Comparison of ENCODE assay signal across 17 mouse cellular contexts in genomic region chr19:25433169-25433690, GRCm38 (mm10).
DNase-seq lines count a peak whose midpoint lies in the region; ATAC-seq and TF ChIP-seq lines count a peak whose summit lies in the region.
"Had no signal": no experiment of that assay in that cellular context is flagged by ENCODE, and none has a peak within 500 bp of the region (broad histone marks: within the 10 kb centered on the region; RNA-seq: fewer than 3 reads in every experiment).

No protein-coding gene starts in this region.

- H3K36me3 ChIP-seq in heart, embryonic 11.5 days (ENCODE audit: control insufficient read depth, insufficient read depth, low read length) = peaks cover 29% of the 10 kb centered on the region
- peaks cover 56% of the 10 kb centered on the region for H3K36me3 ChIP-seq in lung, embryonic 14.5 days (ENCODE audit: insufficient read depth)
- no peaks in the 10 kb centered on the region for H3K36me3 ChIP-seq in myocyte (ENCODE audit: control insufficient read depth, insufficient read depth)
- peaks cover 2% of the 10 kb centered on the region; the same call in 1 of the 2 replicates for H3K36me3 ChIP-seq in hindbrain, embryonic 16.5 days (ENCODE audit: control insufficient read depth, insufficient read depth, low read length)

- DNase-seq in heart, postnatal 25 days (ENCODE audit: low spot score) = no peak
- peak; percentile 53 for DNase-seq in lung, embryonic 14.5 days
- DNase-seq in lung, postnatal 10 days = no peak
- DNase-seq in heart, postnatal 4 days = peak; percentile 40
- DNase-seq in left cerebral cortex, adult 9 months (ENCODE audit: low spot score in 2 of 2) = no peak
- DNase-seq: cerebellum, adult 8-10 months; kidney, postnatal 36 days; thymus, adult 18-20 months had no signal

- no peak overlapping the region for H3K9ac ChIP-seq in heart, embryonic 11.5 days (ENCODE audit: low read depth, low read length)
- no peak overlapping the region for H3K9ac ChIP-seq in lung, embryonic 14.5 days
- H3K9ac ChIP-seq in hindbrain, embryonic 16.5 days (ENCODE audit: low read depth, low read length) = no peak overlapping the region
- H3K9ac ChIP-seq: heart, embryonic 15.5 days; hindbrain, embryonic 14.5 days; liver, embryonic 14.5 days had no signal

- peak overlapping the region; percentile 25; the same call in 1 of the 2 replicates for H3K27ac ChIP-seq in heart, embryonic 11.5 days (ENCODE audit: low read depth, low read length)
- no peak overlapping the region for H3K27ac ChIP-seq in lung, embryonic 14.5 days (ENCODE audit: low read depth)
- H3K27ac ChIP-seq in hindbrain, embryonic 16.5 days (ENCODE audit: low read depth, low read length) = no peak overlapping the region
- H3K27ac ChIP-seq: heart, embryonic 15.5 days; hindbrain, embryonic 14.5 days; liver, embryonic 14.5 days; midbrain, embryonic 10.5 days had no signal

- no peaks in the 10 kb centered on the region for H3K79me2 ChIP-seq in myocyte (ENCODE audit: control insufficient read depth, insufficient read depth)

- no peak overlapping the region for H3K4me2 ChIP-seq in heart, embryonic 11.5 days
- H3K4me2 ChIP-seq in lung, embryonic 14.5 days = no peak overlapping the region
- no peak overlapping the region for H3K4me2 ChIP-seq in myocyte (ENCODE audit: low read depth)
- H3K4me2 ChIP-seq in hindbrain, embryonic 16.5 days (ENCODE audit: low read length) = no peak overlapping the region
- H3K4me2 ChIP-seq: heart, embryonic 15.5 days; hindbrain, embryonic 14.5 days had no signal

- ATAC-seq in heart, embryonic 11.5 days (replicated peaks; ENCODE audit: insufficient number of reproducible peaks, low FRiP score, low TSS enrichment) = no peak
- no peak for ATAC-seq in lung, embryonic 14.5 days (ENCODE audit: insufficient read depth)
- ATAC-seq in hindbrain, embryonic 16.5 days = no peak
- ATAC-seq: forebrain, embryonic 14.5 days; intestine, embryonic 16.5 days had no signal

- no peak overlapping the region for H3ac ChIP-seq in myocyte (ENCODE audit: control insufficient read depth, insufficient read length)

- intact Hi-C loops in heart, postnatal 25 days (cut with DNase I) = no loop called here

- WGBS in heart, embryonic 11.5 days (ENCODE audit: insufficient replicate concordance) = 79% methylated on average over 7 of the region's 7 CpGs
- 54% methylated on average over 7 of the region's 7 CpGs for WGBS in lung, embryonic 14.5 days
- 54% methylated on average over 7 of the region's 7 CpGs for whole genome bisulfite sequencing in hindbrain, embryonic 16.5 days

- H3K9me3 ChIP-seq in heart, embryonic 11.5 days (replicated peaks; ENCODE audit: control insufficient read depth, low read length) = no peaks in the 10 kb centered on the region
- no peaks in the 10 kb centered on the region for H3K9me3 ChIP-seq in lung, embryonic 14.5 days (ENCODE audit: low read depth, low read length)
- H3K9me3 ChIP-seq in hindbrain, embryonic 16.5 days (ENCODE audit: control insufficient read depth, low read length) = no peaks in the 10 kb centered on the region
- H3K9me3 ChIP-seq: heart, embryonic 15.5 days; midbrain, embryonic 10.5 days had no signal

- TF ChIP-seq CTCF in lung, embryonic 14.5 days (IDR thresholded peaks at IDR 0.05; ENCODE audit: low read depth) = no peak

- no peak overlapping the region for H3K4me3 ChIP-seq in heart, embryonic 11.5 days (ENCODE audit: low read depth, low read length)
- H3K4me3 ChIP-seq in lung, embryonic 14.5 days (ENCODE audit: low read depth, low read length) = no peak overlapping the region
- no peak overlapping the region for H3K4me3 ChIP-seq in myocyte
- H3K4me3 ChIP-seq in hindbrain, embryonic 16.5 days (ENCODE audit: low read length) = no peak overlapping the region
- H3K4me3 ChIP-seq: heart, embryonic 15.5 days; midbrain, embryonic 10.5 days had no signal

- no peaks in the 10 kb centered on the region for H3K4me1 ChIP-seq in heart, embryonic 11.5 days (ENCODE audit: control insufficient read depth, insufficient read depth, low read length)
- H3K4me1 ChIP-seq in lung, embryonic 14.5 days (ENCODE audit: insufficient read depth) = peaks cover 9% of the 10 kb centered on the region; the same call in 1 of the 2 replicates
- peaks cover 5% of the 10 kb centered on the region; the same call in 1 of the 2 replicates for H3K4me1 ChIP-seq in hindbrain, embryonic 16.5 days (ENCODE audit: control insufficient read depth, insufficient read depth, low read depth, low read length)

- TF ChIP-seq POLR2A in myocyte (IDR thresholded peaks at IDR 0.05; ENCODE audit: insufficient read length, low read depth) = no peak

- no peaks in the 10 kb centered on the region for H3K27me3 ChIP-seq in heart, embryonic 11.5 days (ENCODE audit: control insufficient read depth, insufficient read depth, low read length)
- H3K27me3 ChIP-seq in lung, embryonic 14.5 days (ENCODE audit: insufficient read depth, low read length) = no peaks in the 10 kb centered on the region
- H3K27me3 ChIP-seq in myocyte (ENCODE audit: control insufficient read depth, insufficient read depth, insufficient read length) = no peaks in the 10 kb centered on the region
- no peaks in the 10 kb centered on the region for H3K27me3 ChIP-seq in hindbrain, embryonic 16.5 days (replicated peaks; ENCODE audit: control insufficient read depth, insufficient read depth, low read length)
- H3K27me3 ChIP-seq: heart, embryonic 15.5 days had no signal

TF ChIP-seq in myocyte, 11 proteins besides CTCF, POLR2A, EP300 and RAD21:
- peak; percentile 82 for TF ChIP-seq TCF12 (IDR thresholded peaks at IDR 0.05; ENCODE audit: insufficient read depth, poor library complexity, severe bottlenecking)
- no peak for TF ChIP-seq E2F4 (IDR thresholded peaks at IDR 0.05; ENCODE audit: insufficient read depth)
- TF ChIP-seq MAX (IDR thresholded peaks at IDR 0.05; ENCODE audit: low read depth) = no peak
- no peak for TF ChIP-seq REST (IDR thresholded peaks at IDR 0.05; ENCODE audit: insufficient read depth, insufficient read length)
- TF ChIP-seq TCF3 (IDR thresholded peaks at IDR 0.05; ENCODE audit: insufficient read length, low read depth) = peak; percentile 78
- no peak for TF ChIP-seq POLR2AphosphoS2 (IDR thresholded peaks at IDR 0.05; ENCODE audit: insufficient read length, low read depth)
- peak; percentile 47 to 93 (median 89) for TF ChIP-seq MYOG (IDR thresholded peaks at IDR 0.05; ENCODE audit: control insufficient read depth in 1 of 3, insufficient read depth in 1 of 3, insufficient read length in 2 of 3, low read depth in 2 of 3)
- TF ChIP-seq MYOD1 (IDR thresholded peaks at IDR 0.05; ENCODE audit: control insufficient read depth in 1 of 3, insufficient read length in 2 of 3, low read depth in 2 of 3) = peak; percentile 63 to 90 (median 63)
- TF ChIP-seq USF1 (IDR thresholded peaks at IDR 0.05; ENCODE audit: low read depth) = no peak
- no peak for TF ChIP-seq CEBPB (IDR thresholded peaks at IDR 0.05; ENCODE audit: insufficient read depth, poor library complexity, severe bottlenecking)
- no peak for TF ChIP-seq SRF (IDR thresholded peaks at IDR 0.05; ENCODE audit: control insufficient read depth, insufficient read length, low read depth)

Comparison
In these comparisons a context has a peak if more than half of its experiments do, and no peak if none do; other contexts are left out.
1. DNase-seq: peak in lung, embryonic 14.5 days (single experiment) and heart, postnatal 4 days (single experiment); none in heart, postnatal 25 days (single experiment), lung, postnatal 10 days (single experiment) and left cerebral cortex, adult 9 months (0 of 2).